Mouse (Mus musculus) T-helper 2 cell (primary cell): ENCODE measurements around the gene 2010300C02Rik.

Experiments
- in situ Hi-C: fragments of 300-600 bp; cut with MboI, MseI; formaldehyde crosslinking; loops from one replicate; pipeline ENCODE4 v1.15.1; 2025; ENCODE audit warnings: high pct_unique_total_duplicates

Gene 2010300C02Rik

GRCm38 (mm10) chr1:37711596-37712356, 8.1 kb downstream of the 2010300C02Rik start:
- in situ Hi-C loops: loop anchor here (10.0 kb wide), 1 partner anchor 143 kb away; no protein-coding TSS in a partner anchor

- in situ Hi-C loops: loop anchor here (10.0 kb wide), 1 partner anchor 144 kb away; no protein-coding TSS in a partner anchor
These were observed 8.8 kb downstream of the 2010300C02Rik start for GRCm38 (mm10) chr1:37711082-37711481.

- in situ Hi-C loops: loop anchor here (10.0 kb wide), 1 partner anchor 145 kb away; no protein-coding TSS in a partner anchor
These were observed 10.1 kb downstream of the 2010300C02Rik start for GRCm38 (mm10) chr1:37709736-37710135.

- in situ Hi-C loops: no loop called here
These were observed 11.5 kb downstream of the 2010300C02Rik start for GRCm38 (mm10) chr1:37708270-37708955.

GRCm38 (mm10) chr1:37702326-37702725, 17.6 kb downstream of the 2010300C02Rik start:
- in situ Hi-C loops: no loop called here

- in situ Hi-C loops: no loop called here
These were observed 20.9 kb downstream of the 2010300C02Rik start for GRCm38 (mm10) chr1:37698852-37699439.

GRCm38 (mm10) chr1:37698186-37698839, 21.6 kb downstream of the 2010300C02Rik start:
- in situ Hi-C loops: no loop called here

- in situ Hi-C loops: no loop called here
These were observed 23.0 kb downstream of the 2010300C02Rik start for GRCm38 (mm10) chr1:37696918-37697317.

GRCm38 (mm10) chr1:37695732-37696131, 24.2 kb downstream of the 2010300C02Rik start:
- in situ Hi-C loops: no loop called here

GRCm38 (mm10) chr1:37694417-37694816, 25.5 kb downstream of the 2010300C02Rik start:
- in situ Hi-C loops: no loop called here

- in situ Hi-C loops: no loop called here
These were observed 28.7 kb downstream of the 2010300C02Rik start for GRCm38 (mm10) chr1:37691179-37691578.

GRCm38 (mm10) chr1:37690665-37691064, 29.2 kb downstream of the 2010300C02Rik start:
- in situ Hi-C loops: no loop called here

- in situ Hi-C loops: no loop called here
These were observed 30.2 kb downstream of the 2010300C02Rik start for GRCm38 (mm10) chr1:37689730-37690129.

GRCm38 (mm10) chr1:37688351-37688750, 31.5 kb downstream of the 2010300C02Rik start:
- in situ Hi-C loops: no loop called here

GRCm38 (mm10) chr1:37687515-37687914, 32.4 kb downstream of the 2010300C02Rik start:
- in situ Hi-C loops: no loop called here

GRCm38 (mm10) chr1:37686953-37687441, 32.9 kb downstream of the 2010300C02Rik start:
- in situ Hi-C loops: no loop called here

- in situ Hi-C loops: no loop called here
These were observed 41.4 kb downstream of the 2010300C02Rik start for GRCm38 (mm10) chr1:37678327-37679123.

GRCm38 (mm10) chr1:37676967-37677512, 42.8 kb downstream of the 2010300C02Rik start:
- in situ Hi-C loops: no loop called here

- in situ Hi-C loops: no loop called here
These were observed 44.4 kb downstream of the 2010300C02Rik start for GRCm38 (mm10) chr1:37675444-37675843.

- in situ Hi-C loops: no loop called here
These were observed 45.6 kb downstream of the 2010300C02Rik start for GRCm38 (mm10) chr1:37674266-37674665.
